Mouse (Mus musculus) cerebellum, postnatal 4 days (tissue): ENCODE data around the gene Fbrs.
"Not testable (repeated sequence)": the region's sequence is repeated elsewhere in the genome, so short reads cannot be mapped to it uniquely, and the experiment has no call there.

Source experiments
- DNase-seq, 2 experiments: peaks; one replicate each; pipeline ENCODE4 v3.0.0; 2022; ENCODE audit warnings: low spot score in 2 of 2, mixed read lengths in 1 of 2

Fbrs gene

DNA sequence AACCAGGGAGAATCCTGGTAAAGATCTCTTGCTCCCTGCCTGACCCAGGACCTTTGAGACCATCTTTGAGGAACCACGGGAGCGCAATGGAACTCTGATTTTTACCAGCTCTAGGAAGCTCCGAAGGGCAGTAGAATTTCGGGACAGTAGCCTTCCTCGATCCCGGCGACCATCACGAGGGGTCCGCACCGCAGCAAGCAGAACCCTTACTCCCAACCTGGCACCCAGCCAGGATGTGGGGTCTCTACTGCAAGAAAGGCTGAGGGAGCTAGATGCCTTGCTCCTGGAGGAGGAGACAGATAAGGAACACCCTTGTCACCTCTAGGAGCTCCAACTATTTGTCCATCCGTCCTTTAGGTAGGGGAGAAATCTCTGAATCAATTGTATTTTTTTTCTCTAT lies 2.7 kb upstream of the Fbrs start:
- DNase-seq: peak in 1 of 2 experiments; percentile 29

DNA sequence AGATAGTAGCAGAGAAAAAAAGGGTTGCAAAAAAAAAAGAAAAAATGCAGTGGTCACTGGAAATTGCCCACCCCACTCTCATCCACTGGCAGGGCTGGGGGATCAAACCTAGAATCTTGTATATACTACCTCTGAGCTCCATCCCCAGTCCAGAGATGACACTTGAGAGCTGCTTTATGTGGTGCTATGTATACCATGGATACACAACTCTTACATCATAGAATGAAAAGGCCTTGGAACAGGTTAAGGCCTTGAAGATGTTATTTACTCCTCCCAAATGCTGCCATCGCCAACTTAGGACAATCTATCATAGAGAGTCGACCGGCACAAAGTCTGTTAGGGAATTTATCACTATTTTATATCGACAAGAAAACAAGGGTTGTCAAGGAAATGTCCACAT lies 2.1 kb upstream of the Fbrs start:
- no peak for DNase-seq

DNA sequence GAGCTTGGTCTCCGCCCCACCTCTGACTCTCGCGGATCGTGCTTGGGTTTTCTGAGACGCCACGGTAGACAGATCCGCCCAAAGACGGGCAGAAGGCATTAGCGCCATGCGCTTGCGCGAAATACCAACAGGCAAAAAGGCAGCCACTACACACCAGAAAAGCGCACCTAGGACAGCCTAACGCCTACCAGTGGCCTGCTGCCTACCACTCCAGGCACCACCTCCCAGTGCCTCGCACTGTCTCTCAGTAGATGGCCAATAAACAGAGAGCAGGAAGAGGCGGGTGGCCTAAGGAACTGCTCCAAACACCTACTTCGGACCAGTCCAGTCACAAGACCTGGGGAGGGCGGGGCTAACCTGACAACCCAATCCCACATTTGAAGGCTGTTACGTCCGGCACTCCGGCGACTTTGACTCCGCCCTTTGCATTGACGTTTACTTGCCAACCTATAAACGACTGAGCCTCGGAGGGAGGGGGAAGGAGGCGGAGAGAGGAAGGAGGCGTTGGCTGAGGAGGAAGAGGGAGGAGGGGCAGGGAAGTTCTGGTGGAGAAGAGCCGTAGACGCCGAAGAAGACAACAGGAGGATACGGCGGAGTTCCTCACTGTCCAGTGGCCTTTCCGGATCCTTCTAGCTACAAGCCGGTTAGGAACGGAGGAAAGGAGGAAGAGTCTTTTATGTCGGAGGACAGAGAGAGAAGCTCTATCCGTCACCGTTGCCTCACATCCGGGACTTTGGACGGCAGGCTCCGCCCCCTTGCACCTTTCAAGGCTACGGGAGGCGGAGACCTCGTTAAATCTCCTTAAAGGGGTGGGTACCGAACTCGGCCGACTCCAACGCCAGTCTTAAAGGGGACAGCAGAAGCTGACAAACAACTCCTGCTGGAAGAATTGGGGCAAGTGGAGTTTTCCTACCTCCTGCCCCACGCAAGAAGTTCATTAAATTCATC lies 1.0 kb upstream of the Fbrs start:
- DNase-seq: peak; percentile 96 to 99

DNA sequence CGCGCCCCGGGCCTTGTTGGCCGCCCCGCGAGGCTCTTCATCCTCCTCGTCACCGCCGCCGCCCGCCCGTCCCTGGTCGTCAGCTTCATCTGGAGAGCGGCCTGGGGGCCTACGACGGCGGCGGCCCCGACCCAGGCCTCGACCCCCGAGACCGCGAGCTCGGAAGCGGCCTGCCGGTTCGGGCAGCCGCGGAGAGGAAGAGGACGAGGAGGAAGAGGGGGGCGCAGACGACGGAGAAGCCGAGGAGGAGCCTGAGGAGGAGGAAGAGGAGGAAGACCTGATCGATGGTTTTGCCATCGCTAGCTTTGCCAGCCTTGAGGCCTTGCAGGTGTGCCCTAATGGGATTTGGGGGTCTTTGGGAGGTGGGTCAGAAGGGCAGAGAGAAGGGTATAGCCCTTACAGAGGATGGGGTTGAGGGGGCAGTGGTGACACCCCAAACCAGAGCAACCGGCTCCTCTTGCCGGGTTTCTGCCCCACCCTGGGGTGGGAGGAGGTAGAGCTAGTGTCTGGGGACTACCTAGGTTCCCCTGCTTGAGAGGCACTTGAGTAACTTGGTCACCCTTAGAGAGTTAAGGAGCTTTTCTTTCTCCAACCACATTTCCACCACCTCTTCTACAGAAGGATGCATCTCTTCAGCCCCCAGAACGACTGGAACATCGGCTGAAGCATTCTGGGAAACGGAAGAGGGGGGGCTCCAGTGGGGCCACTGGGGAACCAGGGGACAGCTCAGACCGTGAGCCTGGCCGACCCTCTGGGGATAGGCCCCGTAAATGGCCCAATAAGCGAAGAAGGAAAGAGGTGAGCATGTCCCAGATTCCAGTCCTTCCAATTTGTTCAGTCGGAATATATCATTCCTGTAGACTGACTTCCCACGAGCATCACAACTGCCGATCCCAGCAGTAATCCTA lies 573 bp downstream of the Fbrs start:
- DNase-seq: no peak

DNA sequence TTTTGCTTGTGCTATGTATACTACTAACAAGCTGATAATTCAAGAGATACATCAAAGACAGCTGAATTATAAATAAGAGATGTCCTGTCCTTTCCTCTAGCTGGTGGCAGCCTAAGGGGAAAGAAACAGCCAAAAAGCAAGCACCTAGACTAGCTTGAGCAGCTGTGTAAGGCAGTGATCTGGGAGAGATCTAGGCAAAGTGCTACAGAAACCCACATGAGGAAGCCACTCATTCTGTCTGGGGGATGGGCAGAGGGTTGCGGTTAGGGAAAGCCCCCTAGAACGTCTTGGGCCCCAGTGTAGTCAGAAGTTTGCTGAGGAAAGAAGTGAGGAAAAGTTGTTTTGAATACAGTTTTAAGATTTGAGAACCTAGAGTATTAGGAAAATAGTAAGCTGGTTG lies 1.3 kb downstream of the Fbrs start:
- DNase-seq: no peak

DNA sequence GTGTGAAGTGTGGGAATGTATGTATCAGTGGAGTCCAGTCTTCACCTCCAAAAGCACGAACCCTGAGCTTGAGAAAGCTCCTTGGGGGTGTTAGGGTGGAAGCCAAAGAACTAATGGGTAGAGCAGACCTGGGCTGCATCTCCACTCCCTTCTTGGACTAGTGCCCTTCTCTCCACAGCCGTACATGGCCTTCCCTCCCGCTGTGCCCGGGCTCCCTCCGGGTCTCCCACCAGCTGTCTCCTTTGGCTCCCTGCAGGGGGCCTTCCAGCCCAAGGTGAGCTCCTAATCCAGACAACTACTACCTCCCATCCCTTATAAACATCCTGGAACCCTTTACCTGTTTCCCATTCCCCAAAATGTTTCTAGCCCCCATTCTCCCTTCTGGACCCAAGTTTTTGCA lies 6.4 kb downstream of the Fbrs start:
- DNase-seq: no peak

DNA sequence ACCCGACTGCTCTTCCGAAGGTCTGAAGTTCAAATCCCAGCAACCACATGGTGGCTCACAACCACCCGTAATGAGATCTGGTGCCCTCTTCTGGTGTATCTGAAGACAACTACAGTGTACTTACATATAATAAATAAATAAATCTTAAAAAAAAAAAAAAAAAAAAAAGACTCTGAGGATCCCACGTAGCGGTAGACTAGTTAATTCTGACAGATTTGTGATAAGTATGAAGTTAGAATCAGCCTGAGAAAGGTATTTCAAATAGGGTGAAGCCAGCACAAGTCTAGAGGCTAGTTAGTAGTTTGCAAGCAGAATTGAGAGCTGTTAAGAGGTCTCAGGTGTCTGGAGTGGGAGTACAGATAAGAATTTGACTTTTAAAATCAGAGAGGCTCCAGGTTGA lies 9.4 kb downstream of the Fbrs start:
- DNase-seq: not testable (repeated sequence)

DNA sequence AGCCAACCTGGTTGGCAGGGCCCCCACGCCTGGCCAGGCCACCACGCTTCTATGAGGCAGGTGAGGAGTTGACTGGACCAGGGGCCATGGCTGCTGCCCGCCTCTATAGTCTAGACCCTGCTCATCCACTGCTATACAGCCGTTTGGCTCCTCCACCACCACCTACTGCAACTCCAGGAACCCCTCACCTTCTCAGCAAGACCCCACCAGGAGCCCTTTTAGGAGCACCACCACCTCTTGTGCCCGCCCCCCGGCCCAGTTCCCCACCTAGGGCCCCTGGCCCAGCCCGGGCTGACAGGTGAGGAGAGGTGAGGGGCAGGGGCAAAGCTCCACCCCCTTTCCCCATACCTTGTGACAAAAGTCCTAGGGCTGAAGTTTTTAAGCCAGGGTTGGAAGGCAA lies 11.0 kb downstream of the Fbrs start:
- no peak for DNase-seq

DNA sequence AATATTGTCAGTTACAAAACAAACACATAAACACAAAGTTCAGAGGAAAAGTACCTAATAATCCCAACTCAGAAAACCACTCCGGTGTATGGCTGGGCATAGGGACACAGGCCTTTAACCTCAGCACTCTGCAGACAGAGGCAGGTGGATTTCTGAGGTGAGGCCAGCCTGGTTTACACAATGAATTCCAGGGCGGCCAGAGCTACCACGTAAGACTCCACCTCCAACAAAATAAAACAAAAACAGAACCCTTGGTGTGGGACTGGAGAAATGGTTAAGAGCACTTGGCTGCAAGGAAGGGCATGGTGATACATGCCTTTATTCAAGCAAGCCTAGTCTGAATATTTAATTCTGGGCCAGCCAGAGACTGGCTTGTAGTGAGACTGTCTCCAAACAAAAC lies 12.8 kb downstream of the Fbrs start:
- DNase-seq: no peak

DNA sequence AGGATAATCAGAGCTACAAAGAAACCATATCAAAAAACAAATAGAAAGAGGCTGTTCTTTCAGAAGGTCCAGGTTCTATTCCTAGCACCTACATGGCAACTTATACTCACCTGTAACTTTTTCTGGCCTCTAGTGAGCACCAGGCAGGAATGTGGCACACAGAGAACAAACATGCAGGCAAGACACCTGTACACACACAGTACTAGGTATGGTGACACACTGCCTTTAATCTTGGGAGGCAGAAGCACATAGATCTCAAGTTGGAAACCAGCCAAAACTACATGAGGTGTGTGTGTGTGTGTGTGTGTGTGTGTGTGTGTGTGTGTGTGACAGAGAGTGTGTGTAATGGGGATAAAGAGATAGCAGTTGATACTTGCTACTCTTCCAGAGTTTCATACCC lies 15.6 kb downstream of the Fbrs start:
- DNase-seq: no peak

DNA sequence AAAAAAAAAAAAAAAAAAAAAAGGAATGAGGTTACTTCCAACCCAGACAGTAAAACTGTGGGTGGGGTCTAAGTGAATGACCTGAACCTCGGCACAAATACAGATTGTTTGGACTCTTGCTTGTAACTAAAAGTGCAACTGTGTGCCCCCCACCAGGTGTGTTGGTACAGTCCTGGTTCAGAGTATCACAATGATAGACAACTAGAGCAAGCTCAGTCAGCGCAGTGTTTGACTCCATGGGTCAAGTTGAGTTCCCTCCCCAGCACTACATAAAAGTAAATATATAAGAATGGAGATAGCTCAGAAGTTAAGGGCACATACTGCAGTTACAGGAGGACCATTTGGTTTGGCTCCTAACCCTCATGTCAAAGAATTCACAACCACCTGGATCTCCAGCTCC lies 18.4 kb downstream of the Fbrs start:
- DNase-seq: no peak

DNA sequence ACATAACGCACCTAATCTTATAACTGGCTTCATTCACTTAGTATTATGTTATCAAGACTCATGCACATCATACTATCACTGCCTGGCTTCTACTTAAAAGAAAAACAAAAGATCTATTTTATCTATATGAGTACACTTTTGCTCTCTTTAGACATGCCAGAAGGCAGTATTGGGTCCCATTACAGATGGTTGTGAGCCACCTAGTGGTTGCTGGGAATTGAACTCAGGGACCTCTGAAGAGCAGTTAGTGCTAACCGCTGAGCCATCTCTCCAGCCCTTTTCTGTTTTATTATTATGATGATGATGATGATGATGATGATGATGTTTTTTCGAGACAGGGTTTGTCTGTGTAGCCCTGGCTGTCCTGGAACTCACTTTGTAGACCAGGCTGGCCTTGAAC lies 19.4 kb downstream of the Fbrs start:
- DNase-seq: no peak

DNA sequence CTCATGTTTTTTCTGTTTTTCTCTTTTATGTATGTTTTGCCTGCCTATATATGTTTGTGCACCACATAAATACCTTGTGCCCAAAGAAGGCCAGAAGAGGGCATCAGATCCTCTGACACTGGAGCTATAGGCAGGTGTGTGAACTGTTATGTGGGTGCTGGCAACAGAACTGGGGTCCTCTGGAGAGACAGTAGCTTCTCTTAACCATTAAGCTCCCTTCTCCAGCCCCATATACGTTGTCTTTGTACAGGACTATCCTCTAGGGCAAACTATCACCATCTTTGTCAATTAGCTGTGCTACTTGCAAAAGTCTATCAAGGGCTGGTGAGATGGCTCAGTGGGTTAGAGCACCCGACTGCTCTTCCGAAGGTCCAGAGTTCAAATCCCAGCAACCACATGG lies 29.3 kb downstream of the Fbrs start:
- DNase-seq: no peak

DNA sequence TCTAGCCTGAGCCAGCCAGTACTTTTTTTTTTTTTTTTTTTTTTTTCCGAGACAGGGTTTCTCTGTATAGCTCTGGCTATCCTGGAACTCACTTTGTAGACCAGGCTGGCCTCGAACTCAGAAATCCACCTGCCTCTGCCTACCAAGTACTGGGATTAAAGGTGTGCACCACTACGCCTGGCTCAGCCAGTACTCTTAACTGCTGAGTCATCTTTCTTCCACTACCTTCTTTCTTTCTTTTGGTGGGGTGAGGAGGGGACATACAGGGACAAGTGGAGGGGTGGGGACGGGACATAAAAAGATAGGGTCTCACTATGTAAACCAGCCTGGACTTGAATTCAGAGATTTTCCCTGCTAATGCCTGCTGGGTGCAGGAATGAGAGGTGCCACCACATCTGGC lies 30.8 kb downstream of the Fbrs start:
- DNase-seq: not testable (repeated sequence)

DNA sequence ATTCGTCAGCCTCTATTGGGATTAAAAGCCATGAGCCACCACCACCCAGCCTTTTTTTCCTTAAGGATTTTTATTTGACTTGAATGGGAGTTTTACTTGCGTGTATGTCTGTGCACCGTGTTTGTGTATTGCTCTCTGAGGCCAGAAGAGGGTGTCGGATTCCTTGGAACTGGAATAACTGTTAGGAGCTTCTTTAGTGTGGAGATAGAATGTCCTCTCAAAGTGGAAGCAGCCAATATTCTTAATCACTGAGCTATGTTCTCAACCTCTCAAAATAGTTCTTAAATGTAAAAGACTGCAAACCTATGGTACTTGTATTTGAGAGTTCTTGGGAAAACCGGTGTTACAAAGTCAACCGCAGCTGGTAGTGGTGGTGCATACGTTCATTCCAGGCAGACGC lies 32.2 kb downstream of the Fbrs start:
- DNase-seq: no peak

DNA sequence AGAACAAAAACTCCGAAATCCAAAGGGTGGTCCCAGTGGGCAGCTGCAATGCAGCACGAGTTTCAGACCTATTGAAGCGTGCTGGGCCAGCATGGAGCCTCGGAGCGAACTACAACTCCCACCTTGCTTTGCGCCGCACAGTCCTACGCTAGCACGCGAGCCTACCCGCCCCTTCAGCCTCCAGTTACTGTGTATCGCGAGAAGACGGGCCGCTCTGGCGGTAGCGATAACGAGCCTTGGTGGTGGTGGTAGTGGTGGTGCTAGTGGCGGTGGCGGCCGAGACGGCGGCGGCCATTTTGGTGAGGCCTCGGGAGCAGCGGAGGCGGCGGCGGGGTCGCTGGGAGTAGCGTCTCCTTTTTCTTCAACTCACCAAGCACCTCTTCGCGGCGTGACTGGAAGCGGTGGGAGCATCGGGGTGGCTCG lies 32.8 kb downstream of the Fbrs start, which contains the start of gene Srcap:
Srcap (plus strand) TSS at position 176 of the 423 bp plus-strand sequence.
- DNase-seq: peak; percentile 83 to 94

DNA sequence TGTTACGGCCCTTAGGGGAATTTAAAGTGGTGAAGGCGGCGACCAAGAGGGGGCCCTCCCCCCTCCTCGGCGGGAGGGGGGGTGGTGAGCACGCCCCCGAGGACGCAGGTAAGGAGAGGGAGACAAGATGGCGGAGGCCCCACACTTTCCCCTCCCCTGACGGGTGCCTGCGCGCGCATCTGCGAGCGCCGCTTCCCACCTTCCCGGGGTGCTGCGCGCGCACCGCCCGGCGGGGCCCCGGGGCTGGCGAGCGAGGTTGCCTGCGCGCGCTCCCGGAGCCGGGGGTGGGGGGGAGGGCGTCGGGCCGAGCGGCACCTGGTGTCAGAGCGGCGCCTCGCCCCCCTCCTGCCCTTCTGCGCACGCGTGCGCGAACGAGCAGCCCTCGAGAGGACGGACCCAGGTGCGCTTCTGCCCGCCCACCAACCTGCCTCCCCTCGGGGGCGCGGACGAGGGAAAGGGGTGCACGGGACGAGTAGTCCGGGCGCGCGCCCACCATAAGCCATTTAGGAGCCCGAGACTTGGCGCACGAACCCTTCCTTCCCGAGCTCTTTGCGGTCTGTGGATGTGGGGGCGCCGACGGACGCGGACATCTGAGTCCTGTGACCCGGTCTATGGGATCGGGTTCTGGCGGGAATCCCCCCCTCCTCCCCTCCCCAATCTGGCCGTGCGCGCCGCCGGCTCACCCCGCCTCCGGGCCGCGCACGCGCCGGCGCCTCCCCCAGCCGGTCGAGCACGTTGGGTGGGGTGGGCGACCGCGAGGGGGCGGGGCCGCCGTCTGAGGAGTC lies 33.4 kb downstream of the Fbrs start:
- DNase-seq: peak; percentile 70 to 92

DNA sequence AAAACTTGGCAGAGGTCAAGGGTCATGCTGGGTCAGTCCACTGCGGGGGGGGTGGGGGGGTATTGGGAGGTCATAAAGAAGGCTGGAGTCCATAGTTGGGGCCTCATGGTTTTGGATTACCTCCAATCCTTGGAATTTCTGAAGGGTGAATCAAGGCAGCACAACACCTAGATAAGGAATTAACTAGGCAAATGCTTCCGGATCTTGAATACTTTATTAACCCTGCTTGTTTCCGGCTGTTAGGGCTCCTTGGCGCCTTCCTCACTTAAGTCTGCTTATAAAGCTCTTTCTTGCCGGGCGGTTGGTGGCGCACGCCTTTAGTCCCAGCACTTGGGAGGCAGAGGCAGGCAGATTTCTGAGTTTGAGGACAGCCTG lies 34.0 kb downstream of the Fbrs start:
- DNase-seq: no peak

DNA sequence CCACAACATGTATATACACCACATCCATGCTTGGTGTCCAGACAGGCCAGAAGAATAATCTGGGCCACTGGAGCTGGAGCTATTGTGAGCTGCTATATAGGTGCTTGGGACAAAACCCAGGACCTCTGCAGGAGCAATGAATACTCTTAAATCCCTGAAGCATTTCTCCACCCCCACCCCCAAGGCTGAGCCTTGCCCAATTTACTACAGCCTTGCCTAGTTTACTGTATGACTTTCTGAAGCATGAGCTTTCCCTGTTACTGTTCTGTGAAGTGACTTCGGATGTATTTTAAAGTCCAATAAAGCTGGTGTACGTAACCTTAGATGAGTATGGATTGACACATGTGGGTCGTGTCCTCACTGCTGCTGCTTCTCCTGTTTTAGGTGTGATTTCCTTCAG lies 34.8 kb downstream of the Fbrs start:
- DNase-seq: no peak

DNA sequence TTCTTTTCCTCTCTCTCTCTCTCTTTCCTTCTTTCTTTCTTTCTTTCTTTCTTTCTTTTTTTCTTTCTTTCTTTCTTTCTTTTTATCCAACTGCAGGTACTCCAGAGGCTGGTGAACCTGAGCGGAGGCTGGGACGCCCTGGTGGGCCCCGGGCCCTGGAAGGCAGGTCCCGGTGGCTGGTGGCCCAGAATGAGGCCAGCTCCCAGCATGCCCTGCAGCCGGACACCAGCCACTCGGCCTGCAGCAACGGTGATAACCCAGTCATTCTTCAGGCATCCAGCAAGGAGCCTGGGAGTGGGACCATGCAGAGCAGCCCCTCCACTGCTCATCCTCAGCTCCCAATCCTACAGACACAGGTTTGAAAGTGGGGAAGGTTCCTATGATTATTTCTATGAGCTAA lies 36.8 kb downstream of the Fbrs start:
- no peak for DNase-seq

DNA sequence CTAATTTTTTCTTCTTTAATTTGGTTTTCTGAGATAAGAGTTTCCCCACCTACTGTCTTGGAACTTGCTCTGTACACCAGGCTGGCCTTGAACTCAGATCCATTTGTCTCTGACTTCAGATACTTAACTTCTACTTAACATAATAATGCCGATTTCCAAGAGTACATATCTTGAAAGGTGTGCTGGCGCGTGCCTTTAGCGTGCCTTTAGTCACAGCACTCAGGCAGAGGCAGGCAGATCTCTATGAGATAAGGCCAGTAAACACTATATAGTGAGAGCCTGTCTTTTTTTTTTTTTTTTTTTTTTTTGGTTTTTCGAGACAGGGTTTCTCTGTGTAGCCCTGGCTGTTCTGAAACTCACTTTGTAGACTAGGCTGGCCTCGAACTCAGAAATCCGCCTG lies 37.3 kb downstream of the Fbrs start:
- no peak for DNase-seq

DNA sequence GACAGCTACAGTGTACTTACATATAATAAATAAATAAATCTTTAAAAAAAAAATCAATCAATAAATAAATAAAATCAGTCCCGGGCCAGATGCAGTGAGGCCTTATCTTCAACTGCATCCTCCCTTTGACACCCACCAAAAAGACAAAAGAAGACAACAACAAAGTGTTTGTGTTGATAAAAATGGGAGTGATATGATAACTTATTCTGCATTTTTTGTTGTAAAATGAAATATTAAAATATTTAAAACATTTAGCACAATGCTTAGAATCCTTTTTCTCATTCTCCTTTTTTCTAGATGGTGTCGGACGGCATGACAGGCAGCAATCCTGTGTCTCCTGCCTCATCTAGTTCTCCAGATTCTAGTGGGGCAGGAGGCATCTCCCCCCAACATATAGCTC lies 40.3 kb downstream of the Fbrs start, which contains the start of gene Gm42715:
Gm42715 (plus strand) TSS at position 301 of the 400 bp plus-strand sequence.
- DNase-seq: no peak
